Mouse (Mus musculus) heart, embryonic 10.5 days (tissue): ENCODE data around the gene Tbc1d8. TPM values are rescaled to one million over a fixed set of nuclear protein-coding genes. Genes with fewer than 3 reads are reported as not detected.
A peak's percentile ranks its signal among the peaks of the same experiment; 100 is the strongest.

Experiments used
- DNase-seq: peaks from one replicate; pipeline ENCODE4 v3.0.0-alpha.2; 2017; ENCODE audit warnings: low spot score
- H3K27ac ChIP-seq: fragments of 300-500 bp; sonication (generic); 2 replicates; pipeline ENCODE4 v1.5.1; 2016; ENCODE audit warnings: mild to moderate bottlenecking
- H3K27me3 ChIP-seq: fragments of 300-500 bp; sonication (generic); 2 replicates; pipeline ENCODE4 v1.6.1; 2016; ENCODE audit warnings: mild to moderate bottlenecking; ENCODE audit not compliant: poor library complexity, insufficient read depth, severe bottlenecking
- H3K36me3 ChIP-seq: fragments of 300-500 bp; sonication (generic); 2 replicates; pipeline ENCODE4 v1.6.1; 2016; ENCODE audit warnings: mild to moderate bottlenecking, moderate library complexity
- H3K4me1 ChIP-seq: fragments of 300-500 bp; sonication (generic); 2 replicates; pipeline ENCODE4 v1.6.1; 2016; ENCODE audit warnings: mild to moderate bottlenecking
- H3K4me3 ChIP-seq: fragments of 300-500 bp; sonication (generic); 2 replicates; pipeline ENCODE4 v1.5.1; 2016; ENCODE audit warnings: mild to moderate bottlenecking, moderate library complexity
- H3K9me3 ChIP-seq: fragments of 300-500 bp; sonication (generic); 2 replicates; pipeline ENCODE4 v1.6.1; 2016; ENCODE audit warnings: mild to moderate bottlenecking, moderate library complexity
- WGBS: fragments of 180-500 bp; shearing (Covaris S2); methylation state at CpG from one replicate; pipeline ENCODE4 v1.1.7; 2016; 5-methylcytosine and 5-hydroxymethylcytosine counted together
- polyA plus RNA-seq: library from polyadenylated mRNA; unstranded; fragments of >200 nt; fragmentation: Nextera tagmentation; extraction: Ambion mirVana; gene quantifications from 2 replicates; pipeline ENCODE4 v1.2.1, GENCODE M21; 2016

The Tbc1d8 gene
- polyA plus RNA-seq, 1 experiment from 2014 or later: 7.5 TPM

GRCm38 (mm10) chr1:39471298-39471902 is 7.2 kb downstream of the Tbc1d8 start:
- WGBS: 59% methylated on average over 9 of the region's 9 CpGs
- peak; percentile 86 for DNase-seq
- H3K27ac ChIP-seq: peak overlapping the region; percentile 16; the same call in 1 of the 2 replicates
- H3K36me3 ChIP-seq: 0 out of 2 replicates have a peak, but pooled peaks cover 4% of the 10 kb centered on the region
- peaks cover 16% of the 10 kb centered on the region; the same call in 1 of the 2 replicates for H3K4me1 ChIP-seq
- H3K9me3 ChIP-seq: no peaks in the 10 kb centered on the region
- H3K4me3 ChIP-seq: no peak overlapping the region
- H3K27me3 ChIP-seq: 0 out of 2 replicates have a peak, but pooled peaks cover under 1% of the 10 kb centered on the region

- H3K27me3 ChIP-seq: no peaks in the 10 kb centered on the region
- WGBS: 88% methylated on average over 7 of the region's 7 CpGs
- no peaks in the 10 kb centered on the region for H3K36me3 ChIP-seq
These were observed 9.6 kb downstream of the Tbc1d8 start for GRCm38 (mm10) chr1:39468982-39469381.

DNA sequence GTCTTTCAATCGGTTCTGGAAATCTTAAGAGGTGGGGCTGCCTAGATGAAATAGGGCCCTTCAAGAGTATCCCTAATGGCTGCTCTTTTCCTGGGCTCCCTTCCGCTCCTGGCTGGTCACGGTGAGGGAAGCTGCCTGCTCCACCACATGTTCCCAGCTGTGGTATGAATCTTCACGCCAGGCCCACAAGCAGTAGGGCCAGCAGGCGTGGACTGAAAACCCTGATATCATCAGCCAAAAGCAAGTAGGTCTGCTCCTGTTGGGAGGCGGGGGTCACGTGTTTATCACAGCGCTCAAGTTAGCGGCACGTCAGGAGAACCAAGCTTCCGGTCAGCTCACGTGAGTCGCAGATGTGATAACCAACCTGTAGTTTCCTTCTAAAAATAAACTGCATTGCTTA is 12.0 kb downstream of the Tbc1d8 start:
- no peaks in the 10 kb centered on the region for H3K27me3 ChIP-seq
- no peak overlapping the region for H3K27ac ChIP-seq
- no peaks in the 10 kb centered on the region for H3K9me3 ChIP-seq
- H3K36me3 ChIP-seq: no peaks in the 10 kb centered on the region
- H3K4me1 ChIP-seq: peaks cover 30% of the 10 kb centered on the region
- DNase-seq: no peak
- H3K4me3 ChIP-seq: no peak overlapping the region
- WGBS: 84% methylated on average over 13 of the region's 13 CpGs

More at GRCm38 (mm10) chr1:39468982-39469381, 9.6 kb downstream of the Tbc1d8 start:
- DNase-seq: no peak
- Histone ChIP-seq H3K27ac (no peak overlapping the region), H3K4me1 (peaks cover 33% of the 10 kb centered on the region), H3K4me3 (no peak overlapping the region), H3K9me3 (no peaks in the 10 kb centered on the region)

DNA sequence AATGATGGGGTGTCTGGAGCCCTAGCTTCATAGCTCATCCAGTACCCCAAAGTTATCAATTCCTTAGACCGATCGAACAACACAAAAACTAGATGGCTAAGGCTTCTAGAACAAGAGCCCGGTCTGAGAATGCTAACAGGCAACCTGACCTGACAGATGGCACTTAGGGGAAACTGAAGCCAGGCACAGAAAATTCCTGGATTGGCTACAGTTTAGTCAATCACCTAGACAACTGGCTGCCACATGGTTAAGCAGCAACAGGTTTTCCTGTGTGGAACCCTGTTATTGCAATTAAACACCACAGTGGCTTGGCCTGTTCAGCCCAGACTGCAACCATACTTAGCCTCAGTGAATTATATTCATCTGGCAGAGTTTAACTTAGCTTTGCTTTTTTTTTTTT is 13.8 kb downstream of the Tbc1d8 start:
- H3K9me3 ChIP-seq: no peaks in the 10 kb centered on the region
- H3K36me3 ChIP-seq: no peaks in the 10 kb centered on the region
- DNase-seq: no peak
- WGBS: 91% methylated on average over 3 of the region's 3 CpGs
- no peak overlapping the region for H3K27ac ChIP-seq
- no peaks in the 10 kb centered on the region for H3K27me3 ChIP-seq
- H3K4me3 ChIP-seq: no peak overlapping the region
- H3K4me1 ChIP-seq: peaks cover 28% of the 10 kb centered on the region

DNA sequence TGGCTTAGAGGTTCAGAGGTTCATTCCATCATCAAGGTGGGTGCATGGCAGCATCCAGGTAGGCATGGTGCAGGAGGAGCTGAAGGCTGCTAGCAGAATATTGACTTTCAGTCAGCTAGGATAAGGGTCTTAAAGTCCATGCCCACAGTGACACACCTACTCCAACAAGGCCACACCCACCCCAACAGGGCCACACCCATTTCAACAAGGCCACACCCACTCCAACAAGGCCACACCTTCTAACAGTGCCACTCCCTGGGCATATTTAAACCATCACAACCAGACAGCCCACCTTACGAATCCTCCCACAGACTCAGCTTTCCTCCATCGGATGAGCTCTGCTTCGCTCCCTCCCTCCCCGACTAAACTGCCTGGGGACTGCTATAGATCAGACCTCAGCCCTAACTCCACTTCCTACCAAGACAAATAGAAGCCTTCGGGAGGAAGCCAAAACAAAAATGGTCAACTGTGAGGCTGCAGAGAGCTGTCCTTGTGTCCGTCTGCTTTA is 15.6 kb downstream of the Tbc1d8 start:
- WGBS: 86% methylated on average over 6 of the region's 6 CpGs

DNA sequence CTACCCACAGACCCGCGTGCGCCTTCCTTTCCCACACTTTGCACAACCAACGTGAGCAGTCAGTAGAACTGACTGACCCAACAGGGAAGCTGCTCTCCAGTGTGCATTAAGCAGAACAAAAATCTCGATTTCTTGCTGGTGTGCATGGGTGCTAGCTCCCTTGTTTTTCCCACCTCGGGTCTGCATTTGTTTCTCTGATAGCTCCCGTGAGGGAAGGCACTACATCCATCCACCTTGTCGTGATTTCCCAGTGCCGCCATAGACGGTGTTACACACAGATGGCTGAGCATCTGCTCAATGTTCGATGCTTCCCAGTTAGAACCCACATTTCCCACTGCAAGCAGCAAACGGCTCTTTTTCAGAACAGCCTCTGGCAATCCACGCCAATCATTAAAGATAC is 16.5 kb downstream of the Tbc1d8 start:
- WGBS: 93% methylated on average over 13 of the region's 13 CpGs
- peaks cover 28% of the 10 kb centered on the region for H3K4me1 ChIP-seq
- no peaks in the 10 kb centered on the region for H3K36me3 ChIP-seq
- H3K9me3 ChIP-seq: no peaks in the 10 kb centered on the region
- no peak overlapping the region for H3K4me3 ChIP-seq
- H3K27me3 ChIP-seq: no peaks in the 10 kb centered on the region
- no peak overlapping the region for H3K27ac ChIP-seq
- DNase-seq: no peak

More for the DNA sequence above, 15.6 kb downstream of the Tbc1d8 start:
- peaks cover 28% of the 10 kb centered on the region for H3K4me1 ChIP-seq
- no peak overlapping the region for H3K4me3 ChIP-seq
- DNase-seq: peak; percentile 85
- H3K9me3 ChIP-seq: no peaks in the 10 kb centered on the region
- no peaks in the 10 kb centered on the region for H3K27me3 ChIP-seq
- no peaks in the 10 kb centered on the region for H3K36me3 ChIP-seq
- H3K27ac ChIP-seq: peak overlapping the region; percentile 37; the same call in 1 of the 2 replicates

DNA sequence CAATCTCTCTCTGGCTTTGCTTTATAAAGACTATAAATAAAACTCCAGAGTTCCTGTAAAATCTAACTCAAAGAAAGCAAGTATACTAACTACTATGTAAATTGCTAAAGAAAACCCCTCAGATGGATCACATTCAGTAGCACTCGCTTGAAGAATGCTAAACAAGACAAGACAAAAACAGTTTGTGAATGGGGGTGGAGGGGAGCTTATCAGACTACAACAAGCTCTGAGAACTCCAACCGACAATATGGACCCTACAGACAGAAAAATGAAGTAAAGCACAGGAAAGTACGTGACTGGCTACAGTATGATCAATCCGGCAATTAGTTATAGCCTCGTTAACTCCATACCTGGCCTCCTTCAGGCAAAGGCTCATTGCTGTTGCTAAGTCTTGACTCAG is 18.1 kb downstream of the Tbc1d8 start:
- Histone ChIP-seq H3K27ac (no peak overlapping the region), H3K27me3 (no peaks in the 10 kb centered on the region), H3K9me3 (no peaks in the 10 kb centered on the region), H3K4me1 (peaks cover 25% of the 10 kb centered on the region), H3K4me3 (no peak overlapping the region), H3K36me3 (no peaks in the 10 kb centered on the region)
- no peak for DNase-seq
- WGBS: 74% methylated on average over 5 of the region's 5 CpGs

DNA sequence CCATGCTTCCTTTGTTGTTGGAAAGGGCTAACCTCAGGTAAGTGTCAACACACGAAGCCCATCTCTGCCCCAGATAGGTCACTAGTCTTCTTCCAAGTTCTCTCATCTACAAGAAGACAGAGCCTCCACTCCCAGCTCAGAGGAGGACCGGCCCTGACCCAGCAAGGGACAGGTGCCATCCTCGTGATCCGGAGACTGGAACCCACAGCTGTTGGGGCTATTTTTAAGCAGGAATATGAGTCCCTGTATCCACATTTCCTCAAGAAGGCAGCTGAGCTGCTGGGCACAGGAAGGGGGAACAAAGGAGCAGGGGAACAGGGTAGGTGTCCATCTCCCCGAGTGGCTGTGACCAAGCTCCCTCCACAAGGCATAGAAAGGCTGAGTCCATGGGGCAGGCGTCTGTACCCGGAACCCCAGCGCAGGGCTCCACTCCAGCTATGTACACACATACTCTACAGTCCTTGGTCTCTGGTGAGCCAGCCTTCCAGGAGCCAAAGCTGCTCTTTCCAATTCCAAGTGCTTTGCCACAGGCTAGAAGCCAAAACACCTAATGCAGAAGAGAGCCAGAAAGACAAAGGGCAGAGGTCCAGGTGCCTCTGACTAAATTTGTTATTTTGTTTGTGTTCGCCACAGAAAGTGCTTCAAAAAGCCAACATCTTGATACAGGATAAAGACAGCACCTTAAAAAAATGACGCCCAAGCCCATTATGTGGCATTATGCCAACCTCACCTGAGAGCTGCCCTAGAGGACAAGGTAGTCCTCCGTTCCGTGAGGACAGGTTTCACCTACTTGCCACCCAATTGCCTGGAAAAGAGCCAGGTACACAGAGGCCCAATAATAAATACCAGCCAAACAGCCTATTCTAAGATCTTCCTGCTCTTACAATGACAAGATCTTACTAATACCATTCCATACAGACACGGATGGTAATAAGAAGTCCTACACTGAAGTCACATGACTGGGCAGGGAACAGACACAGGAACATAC is 20.4 kb downstream of the Tbc1d8 start:
- Histone ChIP-seq H3K4me1 (peaks cover 28% of the 10 kb centered on the region), H3K9me3 (no peaks in the 10 kb centered on the region), H3K4me3 (no peak overlapping the region), H3K36me3 (no peaks in the 10 kb centered on the region), H3K27ac (no peak overlapping the region), H3K27me3 (no peaks in the 10 kb centered on the region)
- WGBS: 89% methylated on average over 13 of the region's 13 CpGs
- DNase-seq: no peak

- 66% methylated on average over 5 of the region's 5 CpGs for WGBS
- H3K4me3 ChIP-seq: no peak overlapping the region
- peaks cover 28% of the 10 kb centered on the region for H3K4me1 ChIP-seq
- H3K9me3 ChIP-seq: no peaks in the 10 kb centered on the region
- no peaks in the 10 kb centered on the region for H3K36me3 ChIP-seq
- H3K27ac ChIP-seq: peak overlapping the region; percentile 64; the same call in 1 of the 2 replicates
- no peak for DNase-seq
- no peaks in the 10 kb centered on the region for H3K27me3 ChIP-seq
These were observed 22.1 kb downstream of the Tbc1d8 start for GRCm38 (mm10) chr1:39456421-39456853.

GRCm38 (mm10) chr1:39455350-39456023 is 23.1 kb downstream of the Tbc1d8 start:
- Histone ChIP-seq H3K27me3 (no peaks in the 10 kb centered on the region), H3K9me3 (no peaks in the 10 kb centered on the region), H3K4me1 (peaks cover 34% of the 10 kb centered on the region), H3K36me3 (no peaks in the 10 kb centered on the region), H3K4me3 (no peak overlapping the region), H3K27ac (peak overlapping the region; percentile 1; the same call in 1 of the 2 replicates)
- DNase-seq: no peak
- 79% methylated on average over 23 of the region's 23 CpGs for WGBS

GRCm38 (mm10) chr1:39454783-39455175 is 23.8 kb downstream of the Tbc1d8 start:
- no peak for DNase-seq
- Histone ChIP-seq H3K9me3 (no peaks in the 10 kb centered on the region), H3K36me3 (no peaks in the 10 kb centered on the region), H3K4me3 (no peak overlapping the region), H3K27ac (0 out of 2 replicates have a peak overlapping the region, but pooled peaks have one; percentile 37), H3K4me1 (peaks cover 41% of the 10 kb centered on the region), H3K27me3 (no peaks in the 10 kb centered on the region)
- 64% methylated on average over 4 of the region's 4 CpGs for WGBS

DNA sequence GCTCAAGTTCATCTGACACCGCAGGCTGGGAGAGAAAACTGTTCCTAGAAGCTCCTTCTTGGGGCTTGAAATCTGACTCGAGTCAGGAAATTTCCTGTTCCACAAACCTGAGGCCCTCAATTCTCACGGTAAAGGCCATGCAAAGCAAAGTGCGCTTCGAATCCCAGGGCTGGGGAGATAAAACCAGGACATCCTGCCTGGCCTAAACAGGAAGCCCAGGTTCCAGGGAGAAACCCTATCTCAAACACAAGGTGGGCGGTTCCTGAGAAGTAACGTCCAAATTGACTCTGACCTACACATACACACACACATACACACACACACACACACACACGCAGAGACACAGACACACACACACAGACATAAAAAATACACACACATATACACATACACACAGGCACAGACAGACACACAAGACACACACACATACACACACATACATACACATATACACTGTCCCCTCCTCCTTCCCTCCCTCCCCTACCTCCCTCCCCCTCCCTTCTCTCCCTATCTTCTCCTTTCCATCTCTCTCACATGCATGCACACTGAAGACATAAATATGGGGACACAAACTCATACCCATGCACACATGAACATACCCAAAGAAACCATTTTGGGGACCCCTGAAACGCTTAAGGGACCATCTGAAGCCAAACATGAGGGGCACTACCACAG is 24.3 kb downstream of the Tbc1d8 start:
- Histone ChIP-seq H3K36me3 (no peaks in the 10 kb centered on the region), H3K27me3 (no peaks in the 10 kb centered on the region), H3K4me1 (peaks cover 47% of the 10 kb centered on the region), H3K9me3 (no peaks in the 10 kb centered on the region), H3K27ac (peak overlapping the region; percentile 62), H3K4me3 (no peak overlapping the region)
- WGBS: 59% methylated on average over 9 of the region's 9 CpGs
- no peak for DNase-seq
